Mouse (Mus musculus) liver, embryonic 14.5 days (tissue): ENCODE data around the gene Cmas. TPM values are rescaled to one million over a fixed set of nuclear protein-coding genes. Genes with fewer than 3 reads are reported as not detected.

Source experiments
- ATAC-seq: fragments of 200-750 bp; cut with Nextera tagmentation; 2 replicates; pipeline ENCODE4 v1.8.0; 2017; ENCODE audit warnings: moderate number of reproducible peaks, mild to moderate bottlenecking, moderate library complexity; ENCODE audit not compliant: insufficient read depth
- DNase-seq, 3 experiments: peaks; one replicate each; pipeline ENCODE4 v3.0.0-alpha.2; 2012 to 2013; ENCODE audit warnings: low read depth in 3 of 3, low spot score in 3 of 3
- H3K27ac ChIP-seq: fragments of 300-500 bp; sonication (generic); 2 replicates; pipeline ENCODE4 v1.5.1; 2014; ENCODE audit warnings: moderate library complexity, mild to moderate bottlenecking, control low read depth, inconsistent platforms
- H3K27me3 ChIP-seq: fragments of 300-500 bp; sonication (generic); 2 replicates; pipeline ENCODE4 v1.6.1; 2014; ENCODE audit warnings: mild to moderate bottlenecking, low read length, moderate library complexity; ENCODE audit not compliant: control insufficient read depth, insufficient read depth
- H3K36me3 ChIP-seq: fragments of 300-500 bp; sonication (generic); replicated peaks from 2 replicates; pipeline ENCODE4 v1.6.1; 2014; ENCODE audit warnings: low read depth; ENCODE audit not compliant: control insufficient read depth, insufficient read depth
- H3K4me1 ChIP-seq, 2 experiments: fragments of 200-500 bp in 1 of 2; fragments of 300-500 bp in 1 of 2; sonication (generic) in 1 of 2; replicated peaks; 2 replicates each; pipeline ENCODE4 v1.6.1; 2012 to 2014; ENCODE audit warnings: antibody characterized with exemption in 1 of 2, inconsistent platforms in 1 of 2, low read length in 1 of 2; ENCODE audit not compliant: control insufficient read depth in 2 of 2, insufficient read depth in 2 of 2
- H3K4me2 ChIP-seq: fragments of 300-500 bp; sonication (generic); 2 replicates; pipeline ENCODE4 v1.6.1; 2014; ENCODE audit warnings: low read depth, mild to moderate bottlenecking, control low read depth, moderate library complexity
- H3K4me3 ChIP-seq, 2 experiments: fragments of 200-500 bp in 1 of 2; fragments of 300-500 bp in 1 of 2; sonication (generic) in 1 of 2; 2 replicates each; pipeline ENCODE4 v1.5.1; 2012 to 2014; ENCODE audit warnings: low read depth in 2 of 2, low read length in 2 of 2, mild to moderate bottlenecking in 2 of 2, control low read depth in 1 of 2, inconsistent platforms in 1 of 2, moderate library complexity in 1 of 2; ENCODE audit not compliant: insufficient read depth in 1 of 2
- H3K9ac ChIP-seq: fragments of 300-500 bp; sonication (generic); replicated peaks from 2 replicates; pipeline ENCODE4 v1.6.1; 2014; ENCODE audit warnings: mild to moderate bottlenecking, control low read depth, moderate library complexity
- H3K9me3 ChIP-seq: fragments of 300-500 bp; sonication (generic); 2 replicates; pipeline ENCODE4 v1.6.1; 2016; ENCODE audit warnings: low read length, mixed read lengths; ENCODE audit not compliant: control insufficient read depth
- CTCF ChIP-seq: IDR thresholded peaks from 2 replicates; pipeline ENCODE4 v1.5.1; 2016; ENCODE audit warnings: antibody characterized with exemption, low read depth, control low read depth
- EP300 ChIP-seq: IDR thresholded peaks from 2 replicates; pipeline ENCODE4 v1.6.1; 2016; ENCODE audit warnings: antibody characterized with exemption, low read depth
- WGBS: fragments of 180-500 bp; shearing (Covaris S2); extraction: QIAGEN DNeasy Blood & Tissue Kit; methylation state at CpG from one replicate; pipeline ENCODE4 v1.1.7; 2014; ENCODE audit not compliant: insufficient replicate concordance; 5-methylcytosine and 5-hydroxymethylcytosine counted together
- polyA plus RNA-seq, 2 experiments: library from polyadenylated mRNA; depleted of rRNA in 1 of 2; stranded (reverse) in 1 of 2; unstranded in 1 of 2; fragments of >200 nt; fragmentation: Nextera tagmentation in 1 of 2; extraction: Ambion mirVana in 1 of 2; gene quantifications; 2 replicates each; pipeline versions ENCODE4 v1.2.1 to v1.2.3; 2012 to 2014

Gene Cmas
- polyA plus RNA-seq, 2 experiments: 80.7 to 176 TPM

- Histone ChIP-seq H3K4me3 (no peak overlapping the region), H3K27ac (no peak overlapping the region), H3K27me3 (no peaks in the 10 kb centered on the region), H3K36me3 (peaks cover 98% of the 10 kb centered on the region), H3K9ac (no peak overlapping the region), H3K9me3 (no peaks in the 10 kb centered on the region), H3K4me1 (no peaks in the 10 kb centered on the region), H3K4me2 (no peak overlapping the region)
- WGBS: 88% methylated on average over 3 of the region's 3 CpGs
- DNase-seq (no peak), ATAC-seq (no peak)
- TF ChIP-seq EP300 (no peak), CTCF (no peak)
Measured at GRCm38 (mm10) chr6:142769896-142770295, 13.4 kb downstream of the Cmas start.

- no peak overlapping the region for H3K4me3 ChIP-seq
- H3K4me2 ChIP-seq: no peak overlapping the region
- peaks cover 0 to 9% of the 10 kb centered on the region in 2 experiments; a peak in 2 of 4 replicates for H3K4me1 ChIP-seq
- no peak overlapping the region for H3K27ac ChIP-seq
- TF ChIP-seq EP300 (0 out of 2 replicates have a peak, but pooled peaks have one; percentile 5), CTCF (no peak)
- ATAC-seq: no peak
- H3K36me3 ChIP-seq: peaks cover 93% of the 10 kb centered on the region
- no peak for DNase-seq
- H3K9me3 ChIP-seq: no peaks in the 10 kb centered on the region
- no peak overlapping the region for H3K9ac ChIP-seq
- 30% methylated on average over 4 of the region's 4 CpGs for WGBS
- H3K27me3 ChIP-seq: no peaks in the 10 kb centered on the region
Measured at GRCm38 (mm10) chr6:142771643-142772042, 15.2 kb downstream of the Cmas start.

DNA sequence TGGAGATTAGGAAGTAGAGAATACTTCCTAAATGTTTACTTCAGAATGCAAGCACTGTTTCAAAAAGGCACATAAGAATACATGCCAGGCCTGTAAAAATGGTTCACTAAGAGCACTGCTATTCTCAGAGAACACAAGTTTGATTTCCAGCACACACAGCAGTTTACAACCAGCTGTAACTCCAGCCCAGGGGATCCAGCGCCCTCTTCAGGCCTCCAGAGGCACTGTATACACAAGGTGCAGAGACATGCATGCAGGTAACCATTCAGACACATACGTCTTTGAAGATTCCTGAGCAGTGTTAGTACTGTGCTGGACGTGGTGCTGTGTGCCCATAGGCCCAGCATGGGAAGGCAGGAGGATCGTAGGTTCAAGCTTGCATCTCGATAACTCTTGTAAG lies 17.1 kb downstream of the Cmas start:
- Histone ChIP-seq H3K9ac (no peak overlapping the region), H3K27me3 (no peaks in the 10 kb centered on the region), H3K9me3 (no peaks in the 10 kb centered on the region), H3K4me1 (peaks cover 0 to 12% of the 10 kb centered on the region in 2 experiments; a peak in 2 of 4 replicates), H3K36me3 (peaks cover 76% of the 10 kb centered on the region), H3K27ac (no peak overlapping the region), H3K4me3 (no peak overlapping the region), H3K4me2 (no peak overlapping the region)
- 84% methylated on average over 5 of the region's 5 CpGs for WGBS
- TF ChIP-seq EP300: no peak
- TF ChIP-seq CTCF: peak; percentile 65
- ATAC-seq (no peak), DNase-seq (no peak)

- WGBS: 4% methylated on average over 4 of the region's 4 CpGs
- no peaks in the 10 kb centered on the region for H3K9me3 ChIP-seq
- H3K36me3 ChIP-seq: peaks cover 44% of the 10 kb centered on the region
- ATAC-seq (peak; percentile 47; the same call in 1 of the 2 replicates), DNase-seq (no peak)
- H3K4me3 ChIP-seq: no peak overlapping the region
- H3K27me3 ChIP-seq: no peaks in the 10 kb centered on the region
- H3K4me2 ChIP-seq: no peak overlapping the region
- H3K27ac ChIP-seq: no peak overlapping the region
- TF ChIP-seq EP300 (no peak), CTCF (no peak)
- H3K4me1 ChIP-seq: peaks cover 0 to 12% of the 10 kb centered on the region in 2 experiments; a peak in 2 of 4 replicates
- H3K9ac ChIP-seq: no peak overlapping the region
Measured at GRCm38 (mm10) chr6:142776935-142777334, 20.4 kb downstream of the Cmas start.

DNA sequence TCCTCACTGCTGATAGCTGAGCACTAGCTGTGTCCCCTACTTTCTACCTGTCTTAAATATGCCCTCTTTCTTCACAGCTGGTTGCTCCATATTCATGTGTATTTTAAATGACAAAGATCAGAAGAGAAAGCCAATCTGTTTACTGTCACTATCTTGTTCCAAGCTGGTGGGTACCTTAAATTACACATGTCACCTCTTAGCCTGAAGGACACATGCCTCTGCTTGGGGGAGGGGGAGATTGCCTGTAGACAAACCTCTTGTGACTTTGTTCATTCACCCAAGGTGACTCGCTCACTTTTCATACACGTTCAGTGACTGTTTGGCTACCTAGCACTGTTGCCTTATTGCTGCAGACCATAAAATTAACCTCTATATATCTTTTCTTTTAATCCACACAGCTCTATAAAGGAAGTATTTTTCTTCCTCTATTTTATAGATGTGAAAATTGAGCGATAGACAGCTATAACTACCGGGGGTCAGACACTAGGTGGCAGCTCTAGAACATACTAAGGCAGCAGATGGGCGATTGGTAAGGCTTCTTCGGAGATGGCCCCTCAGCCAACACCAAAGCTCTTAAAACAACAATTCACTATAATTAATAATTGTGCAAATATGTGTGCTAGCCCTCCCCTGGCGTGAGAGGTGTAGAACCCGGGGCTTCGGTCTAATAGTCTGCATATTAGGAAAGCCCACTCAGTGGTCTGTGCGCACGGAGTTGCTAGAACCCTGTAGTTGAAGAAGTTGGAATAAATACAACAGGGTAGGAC lies 22.7 kb downstream of the Cmas start:
- TF ChIP-seq EP300: no peak
- TF ChIP-seq CTCF: peak; percentile 44; the same call in 1 of the 2 replicates
- no peak overlapping the region for H3K27ac ChIP-seq
- DNase-seq (no peak), ATAC-seq (no peak)
- H3K9me3 ChIP-seq: no peaks in the 10 kb centered on the region
- peaks cover 21% of the 10 kb centered on the region for H3K36me3 ChIP-seq
- H3K4me2 ChIP-seq: no peak overlapping the region
- no peaks in the 10 kb centered on the region for H3K27me3 ChIP-seq
- H3K4me1 ChIP-seq: peaks cover 0 to 12% of the 10 kb centered on the region in 2 experiments; a peak in 2 of 4 replicates
- 41% methylated on average over 11 of the region's 11 CpGs for WGBS
- H3K4me3 ChIP-seq: no peak overlapping the region
- no peak overlapping the region for H3K9ac ChIP-seq
